Mouse (Mus musculus): ENCODE measurements at regions not wholly inside any gene's neighbourhood (a gene's known extent, or its start where the extent isn't known, plus 50 kb on each side); places are given as distances from the start of the nearest gene placed in this dataset.

GRCm38 (mm10) chr6:31330868-31331267 is 67.7 kb upstream of the Mkln1 start:
- WGBS, result 75% methylated on average over 3 of the region's 3 CpGs
- H3K27ac ChIP-seq (ENCODE audit: low read length), result no peak overlapping the region
- no peak overlapping the region for H3K4me3 ChIP-seq (ENCODE audit: low read length)
- H3K4me2 ChIP-seq (ENCODE audit: low read depth, low read length), result no peak overlapping the region
- no peaks in the 10 kb centered on the region for H3K9me3 ChIP-seq (ENCODE audit: control insufficient read depth, low read length)
- no peak for ATAC-seq (ENCODE audit: low read depth)
- no peak overlapping the region for H3K9ac ChIP-seq (ENCODE audit: low read length)
- no peaks in the 10 kb centered on the region for H3K27me3 ChIP-seq (ENCODE audit: control insufficient read depth, insufficient read depth, low read depth, low read length)
- no peaks in the 10 kb centered on the region for H3K36me3 ChIP-seq (ENCODE audit: control insufficient read depth, insufficient read depth, low read length)
- H3K4me1 ChIP-seq (replicated peaks; ENCODE audit: control insufficient read depth, insufficient read depth, low read length), result no peaks in the 10 kb centered on the region

DNA sequence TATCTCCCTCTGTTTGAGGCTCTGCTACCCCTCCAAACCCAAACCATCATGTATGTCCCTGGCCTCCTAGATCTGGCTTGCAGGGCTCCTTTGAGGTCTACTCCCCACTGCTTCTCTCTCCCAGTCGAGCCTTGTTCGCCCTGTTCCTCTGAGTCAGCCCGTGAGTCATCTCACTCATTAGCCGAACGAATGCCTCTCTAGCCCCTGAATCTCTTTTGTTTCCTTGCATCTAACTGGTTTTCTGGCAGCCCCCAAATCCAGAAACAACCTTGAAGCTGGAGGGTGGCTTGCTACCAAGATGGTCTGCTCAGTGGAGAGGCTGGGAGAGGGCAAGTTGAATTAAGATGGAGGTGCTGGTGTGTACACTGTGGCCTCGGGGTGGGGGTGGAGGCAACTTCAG is 66.3 kb upstream of the Mkln1 start:
- no peak overlapping the region for H3K9ac ChIP-seq (ENCODE audit: low read length)
- no peak for ATAC-seq (ENCODE audit: low read depth)
- no peak overlapping the region for H3K4me2 ChIP-seq (ENCODE audit: low read depth, low read length)
- no peak overlapping the region for H3K4me3 ChIP-seq (ENCODE audit: low read length)
- H3K27me3 ChIP-seq (ENCODE audit: control insufficient read depth, insufficient read depth, low read depth, low read length), result no peaks in the 10 kb centered on the region
- H3K36me3 ChIP-seq (ENCODE audit: control insufficient read depth, insufficient read depth, low read length), result no peaks in the 10 kb centered on the region
- H3K9me3 ChIP-seq (ENCODE audit: control insufficient read depth, low read length), result no peaks in the 10 kb centered on the region
- 75% methylated on average over 6 of the region's 6 CpGs for WGBS
- no peak overlapping the region for H3K27ac ChIP-seq (ENCODE audit: low read length)
- no peaks in the 10 kb centered on the region for H3K4me1 ChIP-seq (replicated peaks; ENCODE audit: control insufficient read depth, insufficient read depth, low read length)

- Histone ChIP-seq H3K27me3 (ENCODE audit: control insufficient read depth, insufficient read depth, low read depth, low read length) (no peaks in the 10 kb centered on the region), H3K4me2 (ENCODE audit: low read depth, low read length) (no peak overlapping the region), H3K9me3 (ENCODE audit: control insufficient read depth, low read length) (no peaks in the 10 kb centered on the region), H3K27ac (ENCODE audit: low read length) (no peak overlapping the region), H3K9ac (ENCODE audit: low read length) (no peak overlapping the region), H3K36me3 (ENCODE audit: control insufficient read depth, insufficient read depth, low read length) (no peaks in the 10 kb centered on the region), H3K4me3 (ENCODE audit: low read length) (no peak overlapping the region), H3K4me1 (replicated peaks; ENCODE audit: control insufficient read depth, insufficient read depth, low read length) (no peaks in the 10 kb centered on the region)
- no peak for ATAC-seq (ENCODE audit: low read depth)
- WGBS, result 71% methylated on average over 4 of the region's 4 CpGs
Measured at GRCm38 (mm10) chr6:31332714-31333113, 65.8 kb upstream of the Mkln1 start.

DNA sequence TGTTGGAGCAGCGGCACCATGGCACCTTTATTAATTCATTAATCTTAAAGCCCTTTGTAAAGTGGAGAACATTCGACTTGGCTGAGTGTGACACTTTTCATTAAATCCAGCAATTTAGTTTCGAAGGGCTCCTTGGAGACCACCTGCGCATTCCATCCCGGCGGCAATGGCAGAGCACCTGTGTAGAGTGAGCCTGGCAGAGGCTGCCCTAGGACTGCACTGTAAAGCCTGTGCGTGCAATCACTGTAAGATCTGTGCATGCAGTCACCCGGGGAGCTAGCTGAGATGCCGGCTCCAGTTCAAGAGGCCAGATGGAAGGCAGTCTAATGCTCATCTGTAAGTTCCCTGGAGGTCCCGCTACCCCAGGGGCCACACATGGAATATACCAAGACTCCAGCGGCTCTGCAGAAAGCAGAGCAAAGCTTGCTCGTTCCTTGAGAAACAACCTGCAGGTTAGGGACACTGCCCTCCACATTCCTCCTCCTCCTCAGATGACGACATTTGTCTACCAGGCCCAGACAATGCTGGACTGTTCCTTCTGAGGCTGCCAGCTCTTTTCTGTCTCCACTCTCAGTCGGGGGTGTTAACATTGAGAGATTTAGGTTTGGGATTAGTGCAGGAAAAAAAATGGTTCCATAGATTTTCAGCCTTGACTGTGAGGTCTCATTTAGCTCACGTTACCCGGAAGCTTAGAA is 65.2 kb upstream of the Mkln1 start:
- no peak for ATAC-seq (ENCODE audit: low read depth)
- 57% methylated on average over 16 of the region's 16 CpGs for WGBS

DNA sequence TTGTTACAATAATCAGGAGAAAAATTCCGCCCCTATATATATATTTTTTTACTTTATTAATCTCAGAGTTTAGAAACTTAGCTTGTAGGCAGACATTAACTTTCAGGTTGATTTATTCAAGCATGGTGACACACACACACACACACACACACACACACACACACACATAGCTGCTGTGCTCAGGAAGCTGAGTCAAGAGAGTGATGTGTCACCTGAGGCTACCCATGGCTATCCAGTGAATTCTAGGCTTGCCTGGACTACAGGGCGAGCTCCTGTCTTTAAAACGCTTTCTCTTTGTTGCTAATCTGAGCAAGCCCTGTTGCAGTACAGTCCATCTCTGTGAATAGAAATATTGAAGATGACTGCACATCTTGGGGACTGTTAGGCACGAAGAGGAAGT is 64.4 kb upstream of the Mkln1 start:
- WGBS, result 77% methylated on average over 4 of the region's 4 CpGs
- Histone ChIP-seq H3K27ac (ENCODE audit: low read length) (no peak overlapping the region), H3K36me3 (ENCODE audit: control insufficient read depth, insufficient read depth, low read length) (no peaks in the 10 kb centered on the region), H3K9me3 (ENCODE audit: control insufficient read depth, low read length) (no peaks in the 10 kb centered on the region), H3K4me3 (ENCODE audit: low read length) (no peak overlapping the region), H3K9ac (ENCODE audit: low read length) (no peak overlapping the region), H3K4me2 (ENCODE audit: low read depth, low read length) (no peak overlapping the region), H3K4me1 (replicated peaks; ENCODE audit: control insufficient read depth, insufficient read depth, low read length) (no peaks in the 10 kb centered on the region), H3K27me3 (ENCODE audit: control insufficient read depth, insufficient read depth, low read depth, low read length) (no peaks in the 10 kb centered on the region)
- no peak for ATAC-seq (ENCODE audit: low read depth)

More for the DNA sequence above, 65.2 kb upstream of the Mkln1 start:
- Histone ChIP-seq H3K4me1 (replicated peaks; ENCODE audit: control insufficient read depth, insufficient read depth, low read length) (no peaks in the 10 kb centered on the region), H3K9me3 (ENCODE audit: control insufficient read depth, low read length) (no peaks in the 10 kb centered on the region), H3K27ac (ENCODE audit: low read length) (no peak overlapping the region), H3K4me3 (ENCODE audit: low read length) (no peak overlapping the region), H3K9ac (ENCODE audit: low read length) (no peak overlapping the region), H3K27me3 (ENCODE audit: control insufficient read depth, insufficient read depth, low read depth, low read length) (no peaks in the 10 kb centered on the region), H3K36me3 (ENCODE audit: control insufficient read depth, insufficient read depth, low read length) (no peaks in the 10 kb centered on the region), H3K4me2 (ENCODE audit: low read depth, low read length) (no peak overlapping the region)

DNA sequence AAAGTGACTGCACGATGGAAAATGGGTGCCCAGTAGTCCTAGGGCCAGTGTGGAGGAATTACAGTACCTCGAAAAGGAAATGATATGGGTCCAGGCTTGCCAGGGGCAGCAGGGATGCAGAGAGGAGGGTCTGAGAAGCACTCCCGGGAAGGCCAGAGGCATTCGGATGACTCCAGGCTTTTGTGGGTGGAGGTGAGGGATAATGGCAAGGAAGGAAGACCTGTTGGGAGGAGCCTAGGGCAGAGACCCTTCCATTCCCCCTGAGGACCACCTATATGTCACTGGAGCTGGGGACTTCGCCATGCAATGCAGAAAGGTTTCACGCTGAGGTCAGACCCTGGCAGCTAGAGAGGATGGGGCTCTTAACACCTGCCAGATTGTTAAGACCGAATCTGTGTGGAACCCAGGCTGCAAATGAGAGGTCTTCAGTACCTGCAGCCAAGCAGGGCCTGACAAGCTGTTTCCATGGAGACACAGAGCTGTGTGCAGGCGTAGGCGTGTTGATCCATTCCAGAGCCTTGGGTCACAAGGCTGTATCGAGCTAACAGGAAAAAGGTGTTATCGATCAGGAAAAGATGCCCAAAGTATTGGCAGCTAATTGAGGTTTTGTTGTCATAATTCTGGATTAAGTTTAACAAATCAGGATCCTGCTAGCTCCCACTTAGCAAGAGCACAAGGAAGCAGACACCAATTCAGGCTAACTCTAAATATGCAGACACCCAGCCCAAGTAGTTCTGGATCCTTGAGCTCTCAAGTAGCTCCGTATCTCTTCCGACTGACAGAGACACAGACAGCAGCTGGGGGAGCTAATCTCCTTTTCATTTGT is 59.2 kb upstream of the Mkln1 start:
- WGBS, result 41% methylated on average over 13 of the region's 13 CpGs
- Histone ChIP-seq H3K27me3 (ENCODE audit: control insufficient read depth, insufficient read depth, low read depth, low read length) (no peaks in the 10 kb centered on the region), H3K36me3 (ENCODE audit: control insufficient read depth, insufficient read depth, low read length) (no peaks in the 10 kb centered on the region), H3K9ac (ENCODE audit: low read length) (no peak overlapping the region), H3K9me3 (ENCODE audit: control insufficient read depth, low read length) (no peaks in the 10 kb centered on the region), H3K4me3 (ENCODE audit: low read length) (no peak overlapping the region), H3K4me1 (replicated peaks; ENCODE audit: control insufficient read depth, insufficient read depth, low read length) (peaks cover 6% of the 10 kb centered on the region), H3K4me2 (ENCODE audit: low read depth, low read length) (no peak overlapping the region), H3K27ac (ENCODE audit: low read length) (no peak overlapping the region)
- no peak for ATAC-seq (ENCODE audit: low read depth)

DNA sequence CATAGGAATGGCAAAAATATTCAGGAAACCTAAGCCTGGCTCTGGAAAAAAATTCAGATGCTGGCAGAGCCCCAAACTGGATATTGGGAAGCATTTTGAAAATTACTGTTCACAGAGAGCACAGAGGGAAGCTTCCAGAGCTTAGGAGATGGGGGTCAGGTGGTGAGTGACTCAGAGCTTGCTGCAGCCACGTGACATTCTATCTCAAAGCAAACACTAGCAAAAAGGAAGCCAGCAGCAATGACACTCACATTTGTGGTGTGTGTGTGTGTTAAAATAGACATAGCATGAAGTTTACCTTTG is 58.6 kb upstream of the Mkln1 start:
- Histone ChIP-seq H3K9me3 (ENCODE audit: control insufficient read depth, low read length) (no peaks in the 10 kb centered on the region), H3K36me3 (ENCODE audit: control insufficient read depth, insufficient read depth, low read length) (no peaks in the 10 kb centered on the region), H3K9ac (ENCODE audit: low read length) (no peak overlapping the region), H3K4me1 (replicated peaks; ENCODE audit: control insufficient read depth, insufficient read depth, low read length) (peaks cover 6% of the 10 kb centered on the region), H3K27ac (ENCODE audit: low read length) (no peak overlapping the region), H3K27me3 (ENCODE audit: control insufficient read depth, insufficient read depth, low read depth, low read length) (no peaks in the 10 kb centered on the region), H3K4me2 (ENCODE audit: low read depth, low read length) (no peak overlapping the region), H3K4me3 (ENCODE audit: low read length) (no peak overlapping the region)
- ATAC-seq (ENCODE audit: low read depth), result no peak
- WGBS, result 0% methylated on average over 1 of the region's 1 CpGs

GRCm38 (mm10) chr6:31345366-31346084 is 53.0 kb upstream of the Mkln1 start:
- H3K27ac ChIP-seq (ENCODE audit: low read length), result no peak overlapping the region
- H3K9ac ChIP-seq (ENCODE audit: low read length), result no peak overlapping the region
- no peak for ATAC-seq (ENCODE audit: low read depth)
- no peaks in the 10 kb centered on the region for H3K27me3 ChIP-seq (ENCODE audit: control insufficient read depth, insufficient read depth, low read depth, low read length)
- no peak overlapping the region for H3K4me2 ChIP-seq (ENCODE audit: low read depth, low read length)
- no peaks in the 10 kb centered on the region for H3K9me3 ChIP-seq (ENCODE audit: control insufficient read depth, low read length)
- no peaks in the 10 kb centered on the region for H3K4me1 ChIP-seq (replicated peaks; ENCODE audit: control insufficient read depth, insufficient read depth, low read length)
- H3K4me3 ChIP-seq (ENCODE audit: low read length), result no peak overlapping the region
- 57% methylated on average over 10 of the region's 10 CpGs for WGBS
- no peaks in the 10 kb centered on the region for H3K36me3 ChIP-seq (ENCODE audit: control insufficient read depth, insufficient read depth, low read length)

- Histone ChIP-seq H3K27me3 (ENCODE audit: control insufficient read depth, insufficient read depth, low read depth, low read length) (no peaks in the 10 kb centered on the region), H3K4me2 (ENCODE audit: low read depth, low read length) (no peak overlapping the region), H3K36me3 (ENCODE audit: control insufficient read depth, insufficient read depth, low read length) (no peaks in the 10 kb centered on the region), H3K9ac (ENCODE audit: low read length) (no peak overlapping the region), H3K27ac (ENCODE audit: low read length) (no peak overlapping the region), H3K9me3 (ENCODE audit: control insufficient read depth, low read length) (no peaks in the 10 kb centered on the region), H3K4me1 (replicated peaks; ENCODE audit: control insufficient read depth, insufficient read depth, low read length) (no peaks in the 10 kb centered on the region), H3K4me3 (ENCODE audit: low read length) (no peak overlapping the region)
- no peak for ATAC-seq (ENCODE audit: low read depth)
- WGBS, result 92% methylated on average over 4 of the region's 4 CpGs
Measured at GRCm38 (mm10) chr6:31348333-31348732, 50.2 kb upstream of the Mkln1 start.

Data from lung, embryonic 16.5 days (tissue).